Mouse (Mus musculus) left cerebral cortex, adult 18-20 months (tissue): Measurements from ENCODE around the gene Arhgef25. TPM values are rescaled to one million over a fixed set of nuclear protein-coding genes. Genes with fewer than 3 reads are reported as not detected.
"Not testable (repeated sequence)": the region's sequence is repeated elsewhere in the genome, so short reads cannot be mapped to it uniquely, and the experiment has no call there.

Source experiments
- DNase-seq, 2 experiments: peaks; one replicate each; pipeline ENCODE4 v3.0.0; 2021 to 2022; ENCODE audit warnings: low spot score in 2 of 2, mixed read lengths in 1 of 2
- total RNA-seq, 2 experiments: library from RNA; stranded (reverse); gene quantifications; 2 replicates each; pipeline ENCODE4 v1.2.3; 2021

Arhgef25 gene
- total RNA-seq, 2 experiments from 2014 or later: 163 to 215 TPM

- DNase-seq: no peak
Measured at GRCm38 (mm10) chr10:127144536-127144935, 45.3 kb downstream of the Arhgef25 start.

- no peak for DNase-seq
Measured at GRCm38 (mm10) chr10:127143228-127143627, 46.7 kb downstream of the Arhgef25 start.

GRCm38 (mm10) chr10:127141500-127141899, 48.4 kb downstream of the Arhgef25 start:
- DNase-seq: no peak

GRCm38 (mm10) chr10:127140971-127141370, 48.9 kb downstream of the Arhgef25 start:
- DNase-seq: no peak

GRCm38 (mm10) chr10:127138328-127139141, 51.3 kb downstream of the Arhgef25 start:
- DNase-seq: no peak

GRCm38 (mm10) chr10:127137896-127138295, 52.0 kb downstream of the Arhgef25 start:
- DNase-seq: no peak

GRCm38 (mm10) chr10:127136510-127136909, 53.4 kb downstream of the Arhgef25 start:
- no peak for DNase-seq

GRCm38 (mm10) chr10:127135118-127135836, 54.6 kb downstream of the Arhgef25 start:
- no peak for DNase-seq

- not testable (repeated sequence) for DNase-seq
Measured at GRCm38 (mm10) chr10:127134394-127135035, 55.4 kb downstream of the Arhgef25 start.

Other genes with a start within 250 kb of the Arhgef25 start
- gene Ctdsp2, start 211.4 kb downstream of the Arhgef25 start, total RNA-seq: 10 to 100 TPM; 81.2 to 83.8 TPM
- under 1 TPM; 0.23 to 0.49 TPM for gene Avil, start 189.4 kb downstream of the Arhgef25 start, total RNA-seq
- gene Tsfm, start 159.2 kb downstream of the Arhgef25 start, total RNA-seq: 10 to 100 TPM; 26.6 to 30.1 TPM
- 1 to 10 TPM; 9.4 to 10.0 TPM for gene Mettl1, start 148.7 kb downstream of the Arhgef25 start, total RNA-seq
- under 1 TPM; 0.16 to 0.19 TPM for gene Eef1akmt3, start 148.6 kb downstream of the Arhgef25 start, total RNA-seq
- under 1 TPM; 0.30 to 0.45 TPM for gene Cyp27b1, start 141.8 kb downstream of the Arhgef25 start, total RNA-seq
- 10 to 100 TPM; 20.0 to 23.1 TPM for gene March9, start 129.9 kb downstream of the Arhgef25 start, total RNA-seq
- gene Cdk4, start 126.5 kb downstream of the Arhgef25 start, total RNA-seq: 10 to 100 TPM; 67.9 to 71.8 TPM
- gene Tspan31, start 119.8 kb downstream of the Arhgef25 start, total RNA-seq: 10 to 100 TPM; 69.3 to 69.4 TPM
- gene Agap2, start 114.8 kb downstream of the Arhgef25 start, total RNA-seq: 100 to 1,000 TPM; 594 to 629 TPM
- 100 to 1,000 TPM; 116 to 118 TPM for gene Os9, start 69.0 kb downstream of the Arhgef25 start, total RNA-seq
- gene B4galnt1, start 24.9 kb downstream of the Arhgef25 start, total RNA-seq: 100 to 1,000 TPM; 119 to 130 TPM
- gene Slc26a10, start 9.4 kb downstream of the Arhgef25 start, total RNA-seq: 1 to 10 TPM; 4.3 to 4.6 TPM
- 100 to 1,000 TPM; 198 to 222 TPM for gene Dtx3, start 5.6 kb upstream of the Arhgef25 start, total RNA-seq
- gene Pip4k2c, start 21.5 kb upstream of the Arhgef25 start, total RNA-seq: 100 to 1,000 TPM; 116 to 121 TPM
- gene Kif5a, start 73.3 kb upstream of the Arhgef25 start, total RNA-seq: 1,000 to 10,000 TPM; 1,032 to 1,108 TPM
- 100 to 1,000 TPM; 260 TPM for gene Dctn2, start 76.3 kb upstream of the Arhgef25 start, total RNA-seq
- gene Mbd6, start 98.9 kb upstream of the Arhgef25 start, total RNA-seq: 10 to 100 TPM; 43.5 to 46.3 TPM
- gene Mars, start 121.7 kb upstream of the Arhgef25 start, total RNA-seq: 10 to 100 TPM; 53.3 to 57.9 TPM
- 1 to 10 TPM; 1.1 TPM for gene Arhgap9, start 131.9 kb upstream of the Arhgef25 start, total RNA-seq
- gene Gli1, start 151.9 kb upstream of the Arhgef25 start, total RNA-seq: 1 to 10 TPM; 3.0 to 4.4 TPM
- under 1 TPM; 0.07 to 0.14 TPM for gene Inhbe, start 164.3 kb upstream of the Arhgef25 start, total RNA-seq
- gene Inhbc, start 180.3 kb upstream of the Arhgef25 start, total RNA-seq: not detected
- 100 to 1,000 TPM; 317 to 326 TPM for gene R3hdm2, start 190.2 kb upstream of the Arhgef25 start, total RNA-seq